In genomic region chr11:115233526-115234290, GRCm38 (mm10) we compare ENCODE assay signal across 9 mouse cellular contexts. TPM values are rescaled to one million over a fixed set of nuclear protein-coding genes. Genes with fewer than 3 reads are reported as not detected.
DNase-seq lines count a peak whose midpoint lies in the region; ATAC-seq and TF ChIP-seq lines count a peak whose summit lies in the region.
"Had no signal": no experiment of that assay in that cellular context is flagged by ENCODE, and none has a peak within 500 bp of the region (broad histone marks: within the 10 kb centered on the region; RNA-seq: fewer than 3 reads in every experiment).

No protein-coding gene starts in this region.

- no peak for TF ChIP-seq POLR2A in thymus, adult 2 months (IDR thresholded peaks at IDR 0.05; ENCODE audit: control insufficient read depth, extremely low read depth, insufficient read depth, low read length, poor library complexity)

- peaks cover 79% of the 10 kb centered on the region for H3K4me1 ChIP-seq in thymus, adult 2 months (replicated peaks; ENCODE audit: control insufficient read depth, insufficient read depth, low read length)

- no peak for TF ChIP-seq CTCF in thymus, adult 2 months (IDR thresholded peaks at IDR 0.05; ENCODE audit: borderline replicate concordance, control insufficient read depth, extremely low read depth, insufficient read depth, low read length, poor library complexity)

- peak; percentile 71 for ATAC-seq in frontal cortex, adult (ENCODE audit: low TSS enrichment)
- no peak for ATAC-seq in inflammation-experienced regulatory T-cells, adult 6 months

- no peaks in the 10 kb centered on the region for H3K27me3 ChIP-seq in thymus, adult 2 months (ENCODE audit: control insufficient read depth, insufficient read depth, low read length)

- WGBS in thymus, adult 2 months, result 94% methylated on average over 20 of the region's 20 CpGs

- DNase-seq in frontal cortex, postnatal 25 days (ENCODE audit: low spot score in 2 of 2), result no peak
- DNase-seq in thymus, adult 2 months, result no peak
- no peak for DNase-seq in thymus, postnatal 25 days
- DNase-seq in lung, postnatal 10 days, result peak; percentile 59
- DNase-seq in spleen, adult 18-20 months, result no peak
- DNase-seq in thymus, postnatal 0 days (ENCODE audit: low spot score), result no peak

- no peak overlapping the region for H3K4me3 ChIP-seq in thymus, adult 2 months (ENCODE audit: control insufficient read depth, insufficient read depth, low read length)

- no peaks in the 10 kb centered on the region for H3K36me3 ChIP-seq in thymus, adult 2 months (ENCODE audit: control insufficient read depth, insufficient read depth, low read length)

- peak overlapping the region; percentile 99; the same call in 1 of the 2 replicates for H3K27ac ChIP-seq in thymus, adult 2 months (ENCODE audit: control insufficient read depth, insufficient read depth, low read length)

RNA-seq across cellular contexts. Expression of gene Grin2c, which starts 33.3 kb away (rescaled TPM):
- polyA plus RNA-seq in thymus, adult 2 months (2012; rRNA removed), result 6.5 and 7.1 TPM in 2 replicates
- polyA plus RNA-seq in inflammation-experienced regulatory T-cells, adult 6 months (2017; shearing (Covaris generic)), result not detected
- polyA plus RNA-seq in thymus, postnatal 0 days (2015; fragmentation: Nextera tagmentation; extraction: Ambion mirVana), result 0.60 and 0.83 TPM in 2 replicates
- polyA plus RNA-seq: C2C12 had no signal

RNA-seq across cellular contexts. Expression of gene Fdxr, which starts 43.1 kb away (rescaled TPM):
- 31.8 and 36.3 TPM in 2 replicates for polyA plus RNA-seq in thymus, adult 2 months (2012; rRNA removed)
- 10 to 100 TPM; 20.6 to 26.2 (median 23.7) TPM for polyA plus RNA-seq in inflammation-experienced regulatory T-cells, adult 6 months (2017; shearing (Covaris generic))
- polyA plus RNA-seq in thymus, postnatal 0 days (2015; fragmentation: Nextera tagmentation; extraction: Ambion mirVana), result 22.0 and 22.4 TPM in 2 replicates

RNA-seq across cellular contexts. Expression of gene Nat9, which starts 46.0 kb away (rescaled TPM):
- 9.8 and 11.8 TPM in 2 replicates for polyA plus RNA-seq in thymus, adult 2 months (2012; rRNA removed)
- polyA plus RNA-seq in inflammation-experienced regulatory T-cells, adult 6 months (2017; shearing (Covaris generic)), result 10 to 100 TPM; 14.2 to 21.0 (median 15.1) TPM
- 19.3 and 20.1 TPM in 2 replicates for polyA plus RNA-seq in thymus, postnatal 0 days (2015; fragmentation: Nextera tagmentation; extraction: Ambion mirVana)

RNA-seq across cellular contexts. Expression of gene Tmem104, which starts 46.4 kb away (rescaled TPM):
- polyA plus RNA-seq in thymus, adult 2 months (2012; rRNA removed), result 24.1 and 26.8 TPM in 2 replicates
- polyA plus RNA-seq in inflammation-experienced regulatory T-cells, adult 6 months (2017; shearing (Covaris generic)), result 10 to 100 TPM in 1 of 3 experiments, 1 to 10 TPM in 2; 9.2 to 10.6 (median 9.8) TPM
- 8.6 and 10.8 TPM in 2 replicates for polyA plus RNA-seq in thymus, postnatal 0 days (2015; fragmentation: Nextera tagmentation; extraction: Ambion mirVana)
